Mouse (Mus musculus) granulocyte monocyte progenitor cell, adult 5-6 weeks (primary cell): ENCODE results near the gene Eno1. TPM values are rescaled to one million over a fixed set of nuclear protein-coding genes. Genes with fewer than 3 reads are reported as not detected.

Experiments used
- ATAC-seq: replicated peaks from 2 replicates; pipeline ENCODE4 v1.8.0; 2016; ENCODE audit warnings: mild to moderate bottlenecking, moderate TSS enrichment, inconsistent platforms; ENCODE audit not compliant: poor library complexity, severe bottlenecking
- total RNA-seq, 2 experiments: library from RNA; stranded (forward) in 1 of 2; stranded (reverse) in 1 of 2; fragments of 200-712, 200-1000 nt in 1 of 2; fragments of >200 nt in 1 of 2; fragmentation: Nextera tagmentation in 1 of 2; gene quantifications; 2 replicates each; pipeline ENCODE4 v1.2.3; 2014 to 2017

Eno1 gene
- total RNA-seq (2014; fragmentation: Nextera tagmentation) (409 and 424 TPM in 2 replicates), total RNA-seq (2017) (380 and 423 TPM in 2 replicates)

DNA sequence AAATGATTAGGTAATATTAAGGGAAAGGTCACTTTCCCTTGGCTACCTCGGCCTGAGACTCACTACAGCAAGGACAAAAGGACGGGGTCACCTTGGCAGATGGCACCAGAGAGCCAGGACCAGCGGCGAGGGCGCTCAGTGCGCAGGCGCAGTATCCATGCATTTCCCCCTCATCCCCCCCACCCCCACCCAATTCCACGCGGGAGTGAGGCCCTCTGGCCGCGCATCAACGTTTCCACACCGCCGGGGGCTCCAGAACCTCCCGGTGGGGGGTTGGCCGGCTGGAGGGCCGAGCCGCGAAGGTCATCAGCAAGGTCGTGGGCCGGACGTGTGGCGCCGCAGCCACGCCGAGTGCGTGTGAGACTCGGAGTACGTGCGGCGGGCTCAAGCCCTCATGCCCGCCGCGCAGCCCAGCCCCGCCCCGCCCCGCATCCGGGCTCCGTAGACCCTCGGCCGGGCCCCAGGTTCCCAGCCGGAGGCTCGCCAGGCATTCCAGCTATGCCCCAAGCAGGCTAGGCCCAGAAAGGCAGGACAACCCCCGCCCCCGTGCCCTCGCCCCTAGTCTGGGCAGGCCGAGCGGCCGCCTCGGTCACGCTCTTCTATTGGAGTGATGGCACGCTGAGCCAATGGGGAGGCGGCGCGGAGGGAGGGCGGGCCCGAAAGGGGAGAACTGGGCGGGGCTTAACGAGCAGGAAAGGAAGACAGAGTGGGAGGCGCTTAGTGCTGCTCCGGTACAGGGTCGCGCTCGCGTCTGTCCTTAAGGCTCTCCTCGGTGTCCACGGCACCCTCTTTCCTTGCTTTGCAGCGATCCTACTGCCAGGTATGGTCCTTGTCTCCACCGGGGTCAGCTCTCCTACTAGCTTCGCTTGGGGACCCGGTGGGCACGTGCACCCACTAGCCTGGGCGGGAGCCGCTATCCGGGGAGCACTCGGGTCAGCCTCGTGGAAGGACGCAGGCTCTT lies at the start of gene Eno1:
TSS of gene Eno1 (plus strand) at position 201 of the 961 bp plus-strand sequence.
- peak; percentile 70 for ATAC-seq

DNA sequence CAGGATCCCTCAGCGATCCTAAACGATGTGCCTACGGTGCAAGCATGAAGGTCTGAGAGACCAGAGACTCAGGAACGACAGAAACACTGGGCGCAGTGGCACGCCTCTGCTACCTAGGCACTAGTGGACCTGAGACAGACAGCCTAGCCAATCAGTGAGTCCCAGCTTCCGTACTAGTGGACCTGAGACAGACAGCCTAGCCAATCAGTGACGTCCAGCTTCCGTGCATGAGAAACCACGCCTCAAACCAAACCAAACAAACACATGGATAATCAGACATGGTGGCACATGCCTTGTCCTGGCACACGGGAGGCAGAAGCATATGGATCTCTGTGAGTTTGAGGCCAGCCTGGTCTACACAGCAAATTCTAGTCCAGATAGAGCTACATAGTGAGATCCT lies 48.3 kb upstream of the Eno1 start:
- no peak for ATAC-seq

DNA sequence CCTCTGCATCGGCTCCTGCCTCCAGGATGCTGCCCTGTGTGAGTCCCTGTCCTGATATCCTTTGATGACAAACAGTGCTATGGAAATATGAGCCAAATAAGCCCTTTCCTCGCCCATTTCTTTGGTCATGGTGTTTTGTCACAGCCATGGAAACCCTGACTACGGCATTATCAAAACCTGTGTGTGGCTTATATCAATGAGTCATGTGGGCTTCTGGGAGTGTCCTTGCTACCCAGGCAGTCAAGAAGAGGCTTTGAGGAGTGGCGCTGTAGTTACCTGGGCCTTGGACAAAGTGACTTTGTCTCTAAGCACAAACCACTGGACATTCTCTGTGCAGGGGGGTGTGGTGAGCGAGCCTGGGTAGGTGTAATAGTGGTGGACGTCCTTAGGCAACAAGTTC lies 44.3 kb upstream of the Eno1 start:
- no peak for ATAC-seq

DNA sequence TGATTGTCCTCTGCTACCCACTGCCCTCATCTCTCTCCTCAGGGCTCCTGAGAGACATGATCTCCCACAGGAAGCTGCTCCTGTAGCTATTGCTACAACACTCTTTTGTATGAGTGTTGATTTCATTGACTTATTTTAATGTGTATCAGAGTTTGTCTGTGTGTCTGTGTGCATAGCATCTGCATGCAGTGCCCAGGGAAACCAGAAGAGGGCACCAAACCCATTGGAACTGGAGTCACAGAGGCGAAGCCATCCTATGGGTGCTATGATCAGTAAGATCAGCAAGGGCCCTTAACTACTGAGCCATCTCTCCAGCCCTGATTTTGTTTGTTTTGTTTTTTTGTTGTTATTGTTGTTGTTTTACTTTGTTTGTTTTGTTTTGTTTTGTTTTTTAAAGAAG lies 42.6 kb upstream of the Eno1 start:
- ATAC-seq = peak; percentile 84

DNA sequence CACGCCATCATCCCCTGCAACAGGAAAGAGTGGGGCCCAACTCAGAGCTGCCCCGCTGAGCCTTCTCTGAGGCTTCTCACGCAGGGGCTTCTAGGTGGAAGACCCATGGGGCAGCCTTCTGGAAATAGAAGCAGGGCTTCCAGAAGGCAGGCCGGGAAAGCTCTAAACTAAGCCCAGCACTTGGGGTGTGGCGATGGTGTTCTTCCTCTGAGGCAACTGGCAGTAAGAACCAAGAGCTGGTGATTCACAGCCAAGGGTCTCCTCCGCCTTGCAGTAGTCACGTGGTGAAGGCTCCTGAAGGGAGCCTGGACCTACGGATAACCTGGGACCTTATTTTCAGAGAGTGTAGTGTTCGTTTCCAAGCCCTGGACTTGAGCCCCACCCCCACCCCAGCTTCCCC lies 38.3 kb upstream of the Eno1 start:
- no peak for ATAC-seq

DNA sequence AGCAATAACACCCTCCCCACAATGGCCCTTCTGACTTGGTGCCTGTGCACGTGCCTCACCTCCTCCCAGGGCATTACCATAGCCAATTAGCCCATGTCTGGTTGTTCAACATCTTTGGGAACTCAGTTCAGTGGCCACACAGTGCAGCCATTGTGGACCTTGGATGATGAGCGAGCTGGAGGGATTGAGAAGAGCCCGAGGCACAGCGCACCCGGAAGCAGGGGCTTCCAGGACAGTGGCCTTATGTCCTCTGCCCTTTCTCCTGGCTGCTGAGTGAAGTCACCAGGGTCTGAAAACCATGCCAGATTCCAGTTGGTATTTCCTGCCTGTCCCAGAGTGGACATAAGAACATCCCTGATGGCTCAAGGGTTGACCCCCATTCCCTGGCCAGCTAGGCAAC lies 35.3 kb upstream of the Eno1 start, which contains the start of gene Car6:
TSS of gene Car6 (minus strand) at position 101 of the 400 bp plus-strand sequence.
- no peak for ATAC-seq

DNA sequence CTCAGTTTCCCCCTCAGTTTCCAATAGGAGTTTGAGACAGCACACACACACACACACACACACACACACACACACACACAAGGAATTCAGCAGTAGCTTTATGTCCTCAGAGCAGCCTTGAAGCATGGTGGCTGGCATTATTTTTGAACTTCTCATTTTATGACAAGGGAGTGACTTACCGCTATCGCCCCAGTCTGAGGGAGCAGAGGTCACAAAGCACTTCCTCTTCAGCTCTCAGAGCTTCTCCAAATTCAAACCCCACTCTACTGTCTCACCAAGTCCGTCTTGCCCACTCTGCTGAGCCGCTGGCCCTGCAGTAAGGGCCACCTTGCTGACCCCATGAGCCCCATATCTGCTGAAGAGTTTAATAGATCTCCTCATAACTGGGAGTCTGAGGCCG lies 33.8 kb upstream of the Eno1 start:
- peak; percentile 92 for ATAC-seq

DNA sequence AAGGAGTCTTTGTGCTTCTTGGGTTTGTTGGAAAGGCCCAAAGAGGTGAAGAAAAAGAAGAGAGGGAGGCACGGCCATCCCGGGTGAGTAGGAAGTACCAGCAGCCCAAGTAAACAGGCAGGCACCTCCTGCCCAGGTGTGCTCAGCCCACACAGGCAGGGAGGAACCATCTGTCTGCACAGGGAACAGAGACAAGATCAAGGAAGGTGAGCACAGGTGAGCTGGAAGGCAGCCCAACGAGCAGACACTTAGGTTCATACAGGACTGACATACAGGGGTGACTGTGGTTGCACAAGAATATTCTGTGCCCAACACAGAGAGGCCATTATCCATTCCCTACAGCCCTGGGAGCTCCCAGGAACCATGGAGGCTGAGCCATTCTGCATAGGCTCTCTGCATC lies 31.6 kb upstream of the Eno1 start:
- ATAC-seq = no peak

DNA sequence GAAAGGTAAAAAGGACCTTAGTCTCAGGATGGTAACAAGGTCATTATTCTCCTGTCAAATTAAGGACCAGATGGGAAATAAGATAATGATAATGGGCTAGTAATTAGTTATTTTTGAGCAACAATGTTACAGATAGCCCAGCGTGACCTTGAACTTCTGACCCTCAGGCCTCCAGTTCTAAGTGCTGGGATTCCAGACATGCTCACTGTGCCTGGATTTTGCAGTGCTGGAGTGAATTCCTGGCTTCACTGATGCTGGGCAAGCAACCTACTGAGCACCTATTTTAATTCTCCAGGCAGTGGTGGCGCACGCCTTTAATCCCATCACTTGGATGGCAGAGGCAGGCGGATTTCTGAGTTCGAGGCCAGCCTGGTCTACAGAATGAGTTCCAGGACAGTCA lies 26.8 kb upstream of the Eno1 start:
- ATAC-seq = no peak

DNA sequence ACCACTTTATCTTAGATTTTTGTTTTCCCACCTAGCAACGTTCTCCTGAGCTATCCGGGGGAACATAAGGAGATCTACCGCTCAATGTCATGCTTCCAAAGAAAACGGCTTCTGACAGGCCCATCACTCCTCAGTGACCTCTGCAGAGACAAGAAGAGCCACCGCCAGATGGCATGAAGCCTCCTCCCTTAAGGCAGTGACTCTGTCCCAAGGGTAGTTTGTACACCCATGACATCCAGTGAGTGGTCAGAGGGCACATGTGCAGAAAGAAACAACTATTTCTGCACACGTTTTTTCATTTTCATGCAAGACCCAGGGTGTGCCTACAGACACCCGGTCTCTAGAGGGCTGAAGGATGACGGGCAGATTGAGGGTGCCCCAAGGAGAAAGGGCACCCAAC lies 26.2 kb upstream of the Eno1 start:
- no peak for ATAC-seq

DNA sequence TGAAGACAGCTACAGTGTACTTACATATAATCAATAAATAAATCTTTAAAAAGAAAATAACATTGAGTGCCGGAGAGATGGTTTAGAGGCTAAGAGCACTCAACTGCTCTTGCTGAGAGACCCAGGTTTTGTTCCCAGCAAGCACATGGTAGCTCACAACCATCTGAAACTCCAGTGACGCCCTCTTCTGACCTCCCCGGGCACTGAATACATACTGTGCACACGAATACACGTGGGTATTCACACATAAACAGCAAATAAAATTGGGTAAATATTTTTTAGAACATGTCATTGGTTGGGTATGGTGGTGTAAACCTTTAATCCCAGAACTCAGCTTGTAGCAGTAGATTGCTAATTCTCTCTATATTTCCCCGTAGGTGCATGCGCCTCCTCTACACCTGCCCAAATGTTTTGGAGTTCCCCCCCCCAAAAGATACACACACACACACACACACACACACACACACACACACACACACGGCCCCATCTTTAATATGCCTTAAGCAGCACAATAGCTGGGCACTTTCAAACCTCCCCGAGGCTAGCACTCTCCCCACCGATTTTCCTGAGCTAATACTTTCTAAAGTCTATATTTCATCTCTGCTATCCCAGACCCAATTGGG lies 24.5 kb upstream of the Eno1 start:
- no peak for ATAC-seq

DNA sequence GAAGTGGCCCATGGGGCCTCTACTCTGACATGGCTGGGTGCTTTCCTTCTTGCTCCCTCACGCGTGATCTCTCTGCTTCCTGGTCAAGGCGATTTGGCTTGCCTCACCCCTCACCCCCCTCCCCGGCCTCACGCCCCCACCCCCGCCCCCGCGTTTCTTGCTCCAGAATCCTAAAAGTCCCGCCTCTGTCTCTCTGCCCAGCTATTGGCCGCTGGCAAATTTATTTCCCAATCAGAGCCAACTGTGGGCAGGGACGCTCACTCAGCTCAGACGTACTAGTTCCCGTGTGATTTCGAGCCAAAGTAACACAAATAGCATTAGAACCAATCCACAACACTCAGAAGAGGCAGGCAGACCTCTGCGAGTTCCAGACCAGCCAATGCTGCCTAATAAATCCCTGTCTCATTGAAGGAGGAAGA lies 24.0 kb upstream of the Eno1 start:
- ATAC-seq = peak; percentile 92

DNA sequence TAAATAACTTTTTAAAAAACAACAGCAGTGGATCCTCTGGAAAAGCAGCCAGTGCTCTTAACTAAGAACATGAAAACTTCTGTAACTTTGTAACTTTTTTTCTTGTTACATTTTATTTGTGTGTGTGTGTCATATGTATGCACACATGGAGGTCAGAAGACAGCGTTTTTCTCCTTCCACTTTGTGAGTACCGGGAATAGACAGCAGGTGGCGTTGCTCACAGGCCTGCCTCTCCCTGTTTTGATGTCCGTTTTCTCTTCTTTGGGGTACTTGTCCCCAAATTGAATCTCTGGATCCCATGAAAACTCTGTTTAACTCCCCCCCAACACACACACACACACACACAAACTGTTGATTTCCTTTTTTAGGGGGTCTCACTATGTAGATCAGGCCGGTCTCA lies 22.6 kb upstream of the Eno1 start:
- no peak for ATAC-seq

DNA sequence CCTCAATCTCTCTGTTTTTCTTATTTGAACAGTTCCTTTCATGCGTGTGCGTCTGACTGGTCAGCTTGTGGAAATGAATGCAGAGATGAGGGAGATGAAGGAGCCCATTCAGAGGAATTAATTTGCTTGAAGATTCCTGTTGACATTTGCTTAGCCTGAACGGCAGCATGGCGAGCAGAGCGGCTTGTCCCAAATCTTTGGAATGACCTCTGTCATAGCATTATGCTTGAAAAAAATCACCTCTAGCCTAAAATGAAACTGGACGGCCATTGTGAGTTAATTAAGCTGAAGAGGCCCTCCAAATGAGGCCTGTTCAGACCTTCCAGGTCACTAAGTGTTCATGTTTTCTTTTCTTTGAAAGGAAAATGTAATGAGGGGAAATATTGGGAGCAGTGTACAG lies 20.1 kb upstream of the Eno1 start:
- no peak for ATAC-seq

DNA sequence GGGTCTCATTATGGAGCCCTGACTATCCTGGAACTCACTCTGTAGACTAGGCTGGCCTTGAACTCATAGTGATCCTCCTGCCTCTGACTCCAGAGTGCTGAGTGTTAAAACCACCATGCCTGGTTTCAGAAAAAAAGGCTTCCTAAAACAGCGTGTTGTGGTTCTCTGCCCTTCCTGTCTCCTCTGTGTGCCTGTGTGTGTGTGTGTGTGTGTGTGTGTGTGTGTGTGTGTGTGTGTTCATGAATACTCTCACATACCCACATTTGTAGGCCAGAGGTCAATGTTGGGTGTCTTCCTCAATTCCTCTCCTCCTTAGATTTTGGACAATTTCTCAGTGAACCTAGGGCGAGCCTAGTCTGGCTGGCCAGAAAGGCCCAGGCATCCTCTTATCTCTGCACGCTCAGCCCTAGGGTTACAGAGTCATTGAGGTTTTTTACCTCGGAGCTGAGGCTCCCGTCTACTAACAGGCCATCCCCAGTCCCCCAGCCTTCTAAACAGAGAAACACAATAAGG lies 19.4 kb upstream of the Eno1 start:
- ATAC-seq = no peak

DNA sequence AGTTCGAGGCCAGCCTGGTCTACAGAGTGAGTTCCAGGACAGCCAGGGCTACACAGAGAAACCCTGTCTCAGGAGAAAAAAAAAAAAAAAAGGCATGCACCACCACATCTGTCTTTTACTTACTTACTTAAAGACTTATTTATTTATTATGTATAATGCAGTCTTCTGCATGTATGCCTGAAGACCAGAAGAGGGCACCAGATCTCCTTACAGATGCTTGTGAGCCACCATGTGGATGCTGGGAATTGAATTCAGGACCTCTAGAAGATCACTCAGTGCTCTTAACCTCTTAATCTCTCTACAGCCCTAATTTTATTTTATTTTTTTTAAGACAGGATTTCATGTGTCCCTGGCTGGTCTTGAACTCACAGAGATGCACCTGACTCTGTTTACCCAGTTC lies 18.6 kb upstream of the Eno1 start:
- ATAC-seq = no peak

DNA sequence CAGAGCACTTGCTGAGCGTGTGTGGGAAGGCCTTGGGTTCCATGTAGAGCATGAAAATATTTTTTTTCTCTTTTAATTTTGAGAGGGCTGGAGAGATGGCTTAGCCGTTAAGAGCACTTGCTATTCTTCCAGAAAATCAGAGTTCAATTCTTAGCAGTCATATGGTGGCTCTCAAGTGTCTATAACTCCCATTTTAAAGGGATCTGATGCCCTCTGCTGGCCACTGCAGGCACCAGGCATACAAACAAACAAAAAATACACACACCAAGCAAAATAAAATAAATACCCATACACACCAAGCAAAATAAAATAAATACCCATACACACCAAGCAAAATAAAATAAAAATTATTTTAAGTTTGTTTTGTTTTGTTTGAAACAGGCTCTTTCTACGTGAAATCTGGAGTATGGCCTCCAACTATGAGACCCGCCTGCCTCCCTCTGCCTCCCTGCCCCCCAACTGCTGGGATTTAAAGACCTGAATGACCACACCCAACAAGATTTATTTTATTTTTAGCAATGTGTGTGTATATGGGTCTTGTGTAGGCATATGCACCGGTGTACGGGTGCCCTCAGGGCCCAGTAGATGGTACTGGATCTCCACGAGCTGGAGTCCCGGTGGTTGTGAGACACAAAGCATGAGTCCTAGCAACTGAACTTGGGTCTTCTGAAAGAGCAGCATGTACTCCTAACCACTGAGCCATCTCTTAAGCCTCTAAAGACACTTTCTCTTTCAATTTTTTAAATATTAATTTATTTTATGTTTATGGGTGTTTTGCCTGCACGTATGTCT lies 16.8 kb upstream of the Eno1 start:
- ATAC-seq = peak; percentile 47; the same call in 1 of the 2 replicates

DNA sequence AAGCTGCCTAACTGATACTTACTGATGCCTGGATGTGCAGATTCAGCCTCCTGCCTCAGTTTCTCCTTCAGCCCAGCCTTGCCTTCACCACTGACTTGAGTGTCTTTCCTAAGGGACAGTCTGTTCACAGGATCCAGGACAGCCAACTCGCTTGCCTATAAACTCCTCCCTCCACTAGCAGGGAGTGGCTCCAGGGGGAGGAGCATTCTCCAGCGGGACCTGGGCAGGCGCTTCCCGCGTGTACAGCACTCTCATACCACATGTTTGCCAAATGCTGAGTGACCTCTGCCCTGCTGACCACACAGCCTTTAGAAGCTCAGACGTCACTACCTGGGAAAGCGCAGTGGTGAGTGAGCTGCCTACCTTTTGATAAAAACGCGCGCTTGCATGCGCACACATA lies 15.9 kb upstream of the Eno1 start:
- ATAC-seq = peak; percentile 66

DNA sequence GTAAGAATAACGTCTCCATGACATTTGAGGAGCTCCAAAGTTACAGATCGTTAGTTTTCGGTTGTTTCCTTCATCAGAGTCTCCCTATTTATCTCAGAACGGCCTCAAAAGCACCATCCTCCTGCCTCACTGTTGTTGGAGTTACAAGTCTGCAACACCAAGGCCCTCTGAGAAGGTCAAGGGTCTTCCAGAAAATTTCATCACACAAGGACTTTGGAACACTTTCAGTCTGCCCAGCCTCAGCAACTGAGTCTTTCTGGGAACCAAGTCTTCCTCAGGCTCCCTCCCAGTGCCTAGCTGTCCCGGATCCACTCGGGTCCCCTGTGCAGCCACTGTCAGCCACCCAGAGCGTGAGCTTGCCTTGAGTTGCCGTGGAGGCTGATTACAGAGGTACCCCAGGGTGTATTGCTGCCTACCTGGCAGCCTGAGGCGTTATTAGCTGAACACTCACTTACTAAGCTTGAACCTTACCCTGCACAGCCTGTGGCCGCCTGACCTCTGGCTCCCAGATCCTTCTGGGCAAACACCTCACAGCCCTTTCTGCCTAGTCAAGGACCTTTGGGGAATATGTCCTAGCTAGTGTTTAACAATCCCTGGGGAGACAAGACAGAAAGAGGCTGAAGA lies 15.4 kb upstream of the Eno1 start:
- ATAC-seq = no peak

DNA sequence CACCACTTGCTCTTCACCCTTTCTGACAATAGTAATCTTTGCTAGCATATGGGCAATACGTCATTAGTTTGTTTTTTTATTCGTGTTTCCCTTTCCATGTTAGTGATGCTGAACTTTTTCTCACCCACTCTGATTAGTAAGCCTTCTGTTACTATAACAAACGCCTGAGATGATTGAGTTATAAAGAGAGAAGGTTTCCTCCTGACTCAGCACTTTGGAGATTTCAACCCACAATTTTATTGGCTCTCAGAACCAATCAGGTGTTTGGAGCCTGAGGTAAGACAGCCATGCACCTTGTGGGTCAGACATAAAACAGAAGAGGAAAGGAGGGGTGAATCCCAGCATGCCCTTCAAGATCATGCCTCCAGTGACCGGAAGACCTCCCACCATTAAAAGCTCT lies 12.7 kb upstream of the Eno1 start:
- ATAC-seq = no peak
